Mouse (Mus musculus) limb, embryonic 13.5 days (tissue): ENCODE measurements around the gene Ccdc148. TPM values are rescaled to one million over a fixed set of nuclear protein-coding genes. Genes with fewer than 3 reads are reported as not detected.

Experiments used
- ATAC-seq: fragments of 200-750 bp; cut with Nextera tagmentation; 2 replicates; pipeline ENCODE4 v1.8.0; 2017; ENCODE audit warnings: low read depth, moderate number of reproducible peaks, moderate TSS enrichment; ENCODE audit not compliant: low FRiP score
- H3K27ac ChIP-seq: fragments of 300-500 bp; sonication (generic); 2 replicates; pipeline ENCODE4 v1.5.1; 2015; ENCODE audit warnings: inconsistent platforms, mild to moderate bottlenecking, moderate library complexity
- H3K27me3 ChIP-seq: fragments of 300-500 bp; sonication (generic); 2 replicates; pipeline ENCODE4 v1.6.1; 2015; ENCODE audit warnings: mild to moderate bottlenecking, inconsistent platforms
- H3K36me3 ChIP-seq: fragments of 300-500 bp; sonication (generic); 2 replicates; pipeline ENCODE4 v1.6.1; 2015; ENCODE audit warnings: inconsistent platforms, mild to moderate bottlenecking, moderate library complexity
- H3K4me1 ChIP-seq: fragments of 300-500 bp; sonication (generic); 2 replicates; pipeline ENCODE4 v1.6.1; 2015; ENCODE audit warnings: inconsistent platforms
- H3K4me2 ChIP-seq: fragments of 300-500 bp; sonication (generic); replicated peaks from 2 replicates; pipeline ENCODE4 v1.6.1; 2015; ENCODE audit warnings: inconsistent platforms, mild to moderate bottlenecking, moderate library complexity
- H3K4me3 ChIP-seq: fragments of 300-500 bp; sonication (generic); 2 replicates; pipeline ENCODE4 v1.5.1; 2015; ENCODE audit warnings: moderate library complexity, mild to moderate bottlenecking, inconsistent platforms
- H3K9ac ChIP-seq: fragments of 300-500 bp; sonication (generic); 2 replicates; pipeline ENCODE4 v1.6.1; 2015; ENCODE audit warnings: mild to moderate bottlenecking, inconsistent platforms
- H3K9me3 ChIP-seq: fragments of 300-500 bp; sonication (generic); 2 replicates; pipeline ENCODE4 v1.6.1; 2016; ENCODE audit warnings: inconsistent platforms
- WGBS: fragments of 180-500 bp; shearing (Covaris S2); methylation state at CpG from one replicate; pipeline ENCODE4 v1.1.7; 2015; 5-methylcytosine and 5-hydroxymethylcytosine counted together
- polyA plus RNA-seq: library from polyadenylated mRNA; unstranded; fragments of >200 nt; fragmentation: Nextera tagmentation; extraction: Ambion mirVana; gene quantifications from 2 replicates; pipeline ENCODE4 v1.2.1, GENCODE M21; 2015

Gene Ccdc148
- polyA plus RNA-seq, 1 experiment from 2014 or later: 0.57 TPM

DNA sequence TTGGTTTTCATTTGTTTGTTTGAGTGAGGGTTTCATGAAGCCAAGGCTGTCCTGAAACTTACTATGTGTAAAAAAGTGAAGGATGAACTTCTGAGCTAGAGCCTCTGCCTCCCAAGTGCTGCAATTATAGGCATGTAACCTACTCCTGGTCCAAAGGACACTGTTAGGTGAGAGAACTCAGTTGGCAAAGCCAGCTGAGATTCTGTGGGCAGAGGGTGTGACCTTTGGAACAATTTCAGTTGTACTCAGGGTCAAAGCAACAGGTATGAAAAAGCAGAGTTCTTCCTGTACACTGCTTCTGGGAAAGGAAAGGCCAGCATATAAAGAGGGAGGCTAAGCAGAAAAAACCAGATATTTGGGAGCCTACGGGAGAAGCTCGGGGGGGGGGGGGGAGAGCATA is 2.4 kb downstream of the Ccdc148 start:
- Histone ChIP-seq H3K9ac (no peak overlapping the region), H3K4me3 (no peak overlapping the region), H3K4me2 (no peak overlapping the region), H3K9me3 (no peaks in the 10 kb centered on the region), H3K36me3 (no peaks in the 10 kb centered on the region), H3K4me1 (peaks cover 16% of the 10 kb centered on the region), H3K27me3 (no peaks in the 10 kb centered on the region), H3K27ac (no peak overlapping the region)
- 61% methylated on average over 2 of the region's 2 CpGs for WGBS
- ATAC-seq: no peak

DNA sequence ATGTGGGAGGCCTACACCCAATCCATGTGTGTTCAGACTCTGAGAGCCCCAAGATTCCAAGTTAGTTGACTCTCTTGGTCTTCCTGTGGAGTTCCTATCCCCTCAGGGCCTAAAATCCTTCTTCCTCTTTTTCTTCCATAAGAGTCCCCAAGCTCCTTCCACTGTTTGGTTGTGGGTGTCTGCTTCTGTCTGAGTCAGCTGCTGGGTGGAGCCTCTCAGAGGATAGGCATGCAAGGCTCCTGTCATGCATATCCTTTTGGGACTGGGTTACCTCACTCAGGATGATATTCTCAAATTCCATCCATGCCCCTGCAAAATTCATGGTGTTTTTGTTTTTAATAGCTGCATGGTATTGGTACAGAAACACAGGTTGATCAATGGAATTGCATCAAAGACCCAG is 5.1 kb downstream of the Ccdc148 start:
- Histone ChIP-seq H3K9me3 (no peaks in the 10 kb centered on the region), H3K4me3 (no peak overlapping the region), H3K9ac (no peak overlapping the region), H3K27me3 (no peaks in the 10 kb centered on the region), H3K4me1 (peaks cover 5% of the 10 kb centered on the region), H3K27ac (no peak overlapping the region), H3K4me2 (no peak overlapping the region), H3K36me3 (no peaks in the 10 kb centered on the region)
- no peak for ATAC-seq

DNA sequence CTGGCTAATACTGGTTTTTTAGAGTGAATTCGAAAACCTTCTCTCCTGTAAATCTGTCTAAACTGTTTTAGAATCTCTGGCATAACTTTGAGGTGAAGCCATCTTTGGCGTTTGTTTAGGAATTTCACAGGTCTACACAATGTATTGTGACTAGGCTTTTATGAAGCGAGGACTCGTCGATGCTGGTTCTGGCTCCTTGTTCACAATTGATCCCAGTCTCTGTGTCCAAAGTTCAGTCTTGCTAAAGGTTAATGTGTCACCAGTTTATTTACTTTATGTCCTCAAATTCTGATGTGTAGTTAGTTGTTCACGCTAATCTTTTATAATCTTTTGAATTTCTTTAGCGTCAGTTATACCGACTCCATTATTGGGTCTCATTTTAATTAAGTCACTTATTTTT is 29.4 kb downstream of the Ccdc148 start:
- ATAC-seq: no peak
- Histone ChIP-seq H3K27ac (no peak overlapping the region), H3K27me3 (no peaks in the 10 kb centered on the region), H3K9me3 (no peaks in the 10 kb centered on the region), H3K4me1 (no peaks in the 10 kb centered on the region), H3K4me2 (no peak overlapping the region), H3K36me3 (no peaks in the 10 kb centered on the region), H3K4me3 (no peak overlapping the region), H3K9ac (no peak overlapping the region)
- 90% methylated on average over 8 of the region's 8 CpGs for WGBS

DNA sequence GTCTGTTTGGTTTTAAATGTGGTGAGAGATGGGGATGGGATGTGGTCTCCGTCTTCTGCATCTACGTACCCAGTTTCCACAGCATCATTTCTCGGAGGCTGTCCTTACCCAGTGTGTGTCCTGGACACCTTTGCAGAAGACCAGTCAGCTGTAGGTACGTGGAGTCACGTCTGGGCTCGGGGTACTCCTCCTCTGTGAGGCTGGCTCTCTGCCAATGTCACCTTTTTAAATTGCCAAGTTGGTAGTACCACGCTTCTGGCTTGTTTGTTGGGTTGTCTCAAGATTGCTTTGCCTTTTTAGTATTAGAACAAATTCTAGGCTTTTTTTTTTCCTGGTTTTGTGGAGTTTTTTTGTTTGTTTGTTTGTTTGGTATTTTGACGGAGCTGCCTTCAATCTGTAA is 30.7 kb downstream of the Ccdc148 start:
- no peak overlapping the region for H3K4me3 ChIP-seq
- no peaks in the 10 kb centered on the region for H3K4me1 ChIP-seq
- 76% methylated on average over 8 of the region's 8 CpGs for WGBS
- H3K9me3 ChIP-seq: no peaks in the 10 kb centered on the region
- no peak overlapping the region for H3K27ac ChIP-seq
- ATAC-seq: no peak
- no peaks in the 10 kb centered on the region for H3K36me3 ChIP-seq
- no peak overlapping the region for H3K9ac ChIP-seq
- no peaks in the 10 kb centered on the region for H3K27me3 ChIP-seq
- no peak overlapping the region for H3K4me2 ChIP-seq

DNA sequence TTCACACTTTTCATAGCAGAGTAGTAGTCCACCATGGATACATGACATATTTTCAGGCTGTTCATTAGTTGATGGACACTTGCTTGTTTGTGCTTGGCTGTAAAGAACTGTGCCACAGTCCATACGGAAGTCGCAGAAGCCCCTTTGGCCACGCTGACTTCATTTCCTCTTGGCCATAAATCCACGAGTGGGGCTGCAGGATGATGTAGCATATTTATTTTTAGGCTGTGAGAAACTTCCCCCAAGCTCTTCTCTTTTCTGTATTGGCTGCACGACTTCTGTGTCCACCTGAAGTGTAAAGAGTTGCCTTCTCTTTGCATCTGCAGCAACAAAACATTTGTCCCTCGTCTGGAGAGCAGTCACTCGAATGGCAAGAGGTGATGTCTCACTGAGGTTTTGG is 31.5 kb downstream of the Ccdc148 start:
- Histone ChIP-seq H3K9ac (no peak overlapping the region), H3K4me2 (no peak overlapping the region), H3K36me3 (no peaks in the 10 kb centered on the region), H3K9me3 (no peaks in the 10 kb centered on the region), H3K4me3 (no peak overlapping the region), H3K27ac (no peak overlapping the region), H3K27me3 (no peaks in the 10 kb centered on the region), H3K4me1 (no peaks in the 10 kb centered on the region)
- WGBS: 73% methylated on average over 7 of the region's 7 CpGs
- ATAC-seq: no peak

DNA sequence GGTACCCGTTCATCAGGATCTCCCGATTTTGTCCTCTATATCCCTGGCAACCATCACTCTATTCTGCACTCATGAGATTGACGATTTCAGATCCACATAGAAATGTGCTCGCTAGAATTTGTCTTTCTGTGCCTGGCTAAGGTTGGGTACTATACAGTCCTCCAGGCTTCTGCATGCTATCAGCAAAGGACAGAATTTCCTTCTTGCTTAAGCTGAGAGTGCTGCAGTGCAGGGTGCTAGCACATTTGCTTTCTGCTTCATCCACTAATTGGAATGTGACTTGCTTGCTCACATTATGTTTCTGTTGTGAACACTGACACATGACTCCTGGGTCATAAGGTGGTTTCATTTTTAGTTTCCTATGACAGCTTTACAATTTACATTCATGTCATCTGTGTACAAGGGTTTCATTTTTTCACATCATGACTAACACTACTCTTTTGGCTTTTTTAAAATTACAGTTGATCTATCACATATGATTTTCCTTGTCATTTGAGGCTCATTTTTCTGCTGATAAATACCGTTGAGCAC is 104.8 kb downstream of the Ccdc148 start:
- no peak overlapping the region for H3K4me2 ChIP-seq
- H3K4me3 ChIP-seq: no peak overlapping the region
- no peaks in the 10 kb centered on the region for H3K4me1 ChIP-seq
- ATAC-seq: no peak
- H3K9ac ChIP-seq: no peak overlapping the region
- 81% methylated on average over 5 of the region's 5 CpGs for WGBS
- no peaks in the 10 kb centered on the region for H3K27me3 ChIP-seq
- no peak overlapping the region for H3K27ac ChIP-seq
- H3K36me3 ChIP-seq: no peaks in the 10 kb centered on the region
- H3K9me3 ChIP-seq: no peaks in the 10 kb centered on the region

DNA sequence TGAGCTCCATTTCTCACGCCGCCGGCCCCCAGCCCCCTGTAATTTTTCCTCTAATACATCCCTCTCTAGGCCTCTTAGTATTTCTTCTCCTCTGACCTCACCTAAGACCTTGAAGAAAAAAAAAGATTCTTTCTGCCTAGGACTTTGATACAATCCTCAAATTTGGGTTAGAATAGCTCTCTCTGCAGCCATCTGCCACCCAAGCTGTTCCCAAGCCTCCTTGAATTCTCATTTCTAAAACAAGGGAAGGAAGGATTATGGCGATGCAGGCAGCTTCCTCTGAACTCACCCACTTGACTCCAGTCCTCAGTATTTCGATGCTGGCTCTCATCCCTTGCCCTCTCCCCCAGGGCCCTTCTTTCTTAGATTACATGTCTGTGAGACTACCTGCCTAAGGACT is 106.1 kb downstream of the Ccdc148 start:
- H3K4me3 ChIP-seq: no peak overlapping the region
- H3K4me2 ChIP-seq: no peak overlapping the region
- no peaks in the 10 kb centered on the region for H3K36me3 ChIP-seq
- H3K9ac ChIP-seq: no peak overlapping the region
- H3K27ac ChIP-seq: no peak overlapping the region
- peaks cover 10% of the 10 kb centered on the region for H3K4me1 ChIP-seq
- 69% methylated on average over 5 of the region's 5 CpGs for WGBS
- ATAC-seq: no peak
- no peaks in the 10 kb centered on the region for H3K27me3 ChIP-seq
- no peaks in the 10 kb centered on the region for H3K9me3 ChIP-seq

DNA sequence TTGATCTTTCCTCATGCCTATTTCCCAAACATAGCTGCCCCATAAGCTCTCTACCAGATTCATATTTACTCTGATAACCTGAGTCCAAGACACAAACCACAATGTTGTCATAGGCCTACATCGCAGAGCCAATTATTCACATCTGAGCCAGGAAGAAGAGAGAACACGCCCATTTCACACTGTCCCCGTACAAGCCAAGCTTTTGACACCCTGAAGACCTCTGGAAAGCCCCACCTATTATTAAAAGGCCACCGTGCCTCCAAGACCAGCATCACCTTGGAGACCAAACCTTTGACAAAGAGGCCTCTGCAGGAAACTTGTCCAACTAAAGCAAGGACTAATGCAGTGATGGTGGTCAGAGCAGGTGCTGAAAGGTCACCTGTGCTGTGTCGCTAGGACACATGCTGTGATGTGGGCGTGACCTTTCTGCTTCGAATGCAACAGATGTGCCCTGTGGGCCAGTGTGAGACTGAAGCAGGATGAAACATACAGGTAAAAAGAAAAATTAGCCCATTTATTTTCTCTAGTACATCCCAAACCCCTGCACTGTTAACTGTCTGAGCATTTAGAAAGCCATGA is 106.9 kb downstream of the Ccdc148 start:
- Histone ChIP-seq H3K9me3 (no peaks in the 10 kb centered on the region), H3K4me2 (no peak overlapping the region), H3K4me1 (peaks cover 14% of the 10 kb centered on the region), H3K36me3 (no peaks in the 10 kb centered on the region), H3K27ac (no peak overlapping the region), H3K9ac (no peak overlapping the region), H3K4me3 (no peak overlapping the region), H3K27me3 (no peaks in the 10 kb centered on the region)
- ATAC-seq: no peak
- 54% methylated on average over 7 of the region's 7 CpGs for WGBS

DNA sequence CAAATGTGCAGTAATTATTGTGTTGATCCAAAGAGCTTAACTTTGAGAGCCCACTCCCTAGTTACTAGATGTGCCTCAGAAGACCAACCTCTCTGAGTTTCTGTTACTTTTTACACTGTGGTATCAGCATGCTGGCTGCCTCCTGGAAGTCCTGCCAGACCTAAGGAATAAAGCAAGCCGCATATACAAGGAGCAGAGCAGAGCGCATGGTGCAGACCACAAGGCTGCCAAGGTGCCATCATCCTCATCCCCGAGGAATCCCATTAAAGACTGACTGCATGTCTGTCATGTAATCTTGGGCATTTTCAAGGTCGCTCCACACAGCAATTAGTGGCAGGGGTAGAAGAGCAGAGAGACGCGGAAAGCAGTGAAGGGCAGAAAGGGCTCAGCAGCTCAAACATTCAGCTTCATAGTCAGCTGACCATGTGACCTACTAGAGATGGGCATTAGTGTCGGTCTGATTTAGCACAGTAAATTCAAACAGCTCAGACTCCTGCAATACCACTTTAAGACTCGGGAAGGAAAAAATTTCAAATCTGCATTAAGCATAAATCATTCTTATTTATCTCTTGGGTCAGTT is 110.1 kb downstream of the Ccdc148 start:
- Histone ChIP-seq H3K9me3 (no peaks in the 10 kb centered on the region), H3K27me3 (no peaks in the 10 kb centered on the region), H3K4me3 (no peak overlapping the region), H3K9ac (no peak overlapping the region), H3K4me1 (peaks cover 22% of the 10 kb centered on the region), H3K36me3 (no peaks in the 10 kb centered on the region), H3K4me2 (no peak overlapping the region), H3K27ac (no peak overlapping the region)
- no peak for ATAC-seq
- WGBS: 75% methylated on average over 8 of the region's 8 CpGs

DNA sequence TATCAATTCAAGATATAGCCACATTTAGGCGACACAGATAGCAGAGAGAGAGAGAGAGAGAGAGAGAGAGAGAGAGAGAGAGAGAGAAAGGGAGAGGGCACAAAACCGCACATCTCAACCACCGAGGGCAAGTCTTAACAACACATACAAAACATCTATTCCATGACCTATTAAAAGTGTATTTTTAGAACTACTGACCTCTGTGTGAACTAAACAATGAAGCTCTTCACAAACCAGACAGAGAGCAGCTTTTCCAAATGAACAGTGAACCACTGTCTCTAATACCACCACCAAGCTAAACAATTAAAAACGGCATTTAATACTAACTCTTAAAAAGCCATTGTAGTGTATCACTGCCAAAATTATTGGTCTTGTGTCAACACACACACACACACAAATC is 110.8 kb downstream of the Ccdc148 start:
- ATAC-seq: no peak
- WGBS: 57% methylated on average over 4 of the region's 4 CpGs
- no peaks in the 10 kb centered on the region for H3K36me3 ChIP-seq

DNA sequence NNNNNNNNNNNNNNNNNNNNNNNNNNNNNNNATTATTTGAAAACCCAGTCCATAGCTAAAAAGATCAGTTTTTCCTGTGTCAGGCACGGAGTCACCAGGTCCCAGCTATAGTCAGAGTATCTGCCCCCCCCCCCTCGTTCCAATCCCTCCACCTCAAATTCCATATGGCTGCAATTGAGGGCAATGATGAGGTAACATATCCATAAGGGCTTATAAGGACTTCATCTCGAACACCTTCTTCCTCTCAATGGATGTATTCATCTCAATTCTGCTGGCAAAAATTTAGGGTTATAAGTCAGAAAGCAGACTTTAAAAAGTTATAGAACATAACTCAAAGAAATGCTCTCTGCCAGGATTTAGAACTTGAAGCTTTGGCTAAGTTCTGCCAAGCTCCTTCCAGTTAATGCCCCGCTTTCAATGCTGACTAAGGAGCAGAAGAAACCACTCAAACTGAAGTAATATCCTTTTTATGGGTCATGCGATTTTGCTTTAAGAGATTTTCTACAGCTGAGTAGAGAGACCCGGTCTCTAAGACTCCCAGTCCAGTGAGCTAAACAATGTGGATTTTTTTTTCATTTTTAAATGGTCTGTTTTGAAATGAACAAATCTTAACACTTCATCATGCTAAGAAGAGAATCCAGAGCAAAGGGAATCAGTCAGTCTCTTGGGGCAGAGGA is 111.6 kb downstream of the Ccdc148 start:
- Histone ChIP-seq H3K27me3 (no peaks in the 10 kb centered on the region), H3K9ac (no peak overlapping the region), H3K4me2 (no peak overlapping the region), H3K4me1 (peaks cover 23% of the 10 kb centered on the region), H3K4me3 (no peak overlapping the region), H3K36me3 (no peaks in the 10 kb centered on the region), H3K9me3 (no peaks in the 10 kb centered on the region), H3K27ac (no peak overlapping the region)
- 37% methylated on average over 6 of the region's 6 CpGs for WGBS
- peak; percentile 87 for ATAC-seq

More for the DNA sequence above, 110.8 kb downstream of the Ccdc148 start:
- H3K9ac ChIP-seq: no peak overlapping the region
- no peaks in the 10 kb centered on the region for H3K9me3 ChIP-seq
- no peak overlapping the region for H3K4me2 ChIP-seq
- no peaks in the 10 kb centered on the region for H3K27me3 ChIP-seq
- H3K27ac ChIP-seq: no peak overlapping the region
- H3K4me1 ChIP-seq: peaks cover 22% of the 10 kb centered on the region
- no peak overlapping the region for H3K4me3 ChIP-seq

DNA sequence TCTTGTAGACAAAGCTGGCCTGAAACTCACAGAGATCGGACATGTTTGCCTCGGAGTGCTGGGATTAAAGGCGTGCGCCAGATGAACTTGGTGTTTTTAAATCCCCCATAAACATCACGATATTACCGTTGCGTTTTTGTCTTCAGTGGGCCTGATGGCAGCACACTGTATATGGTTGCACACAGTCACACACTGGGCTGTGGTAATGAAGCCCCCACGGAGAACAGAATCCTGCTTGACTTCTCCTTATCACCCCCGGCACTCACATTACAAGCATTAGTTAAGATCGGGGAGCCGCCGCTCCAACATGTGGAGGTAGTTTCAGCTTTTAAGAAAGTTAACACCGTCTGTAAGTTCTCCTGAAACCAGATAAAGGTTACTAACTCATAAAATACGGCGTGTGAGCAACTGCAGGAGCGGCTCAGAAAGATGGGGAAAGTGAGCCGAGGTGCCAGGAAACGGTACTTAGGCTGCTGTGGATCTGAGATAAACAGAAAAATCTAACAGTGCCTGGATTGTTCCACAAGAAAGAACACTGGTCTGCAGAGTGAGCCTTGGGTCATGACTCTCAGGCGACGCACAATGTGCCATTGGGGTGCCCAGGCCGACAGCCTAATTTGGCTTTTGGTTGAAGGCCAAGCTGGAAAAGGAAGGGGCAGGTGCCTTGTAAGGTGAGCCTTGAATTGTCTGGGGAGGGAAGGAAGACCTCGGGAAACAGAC is 117.0 kb downstream of the Ccdc148 start:
- Histone ChIP-seq H3K36me3 (no peaks in the 10 kb centered on the region), H3K27ac (no peak overlapping the region), H3K27me3 (no peaks in the 10 kb centered on the region), H3K4me3 (peak overlapping the region; percentile 21; the same call in 1 of the 2 replicates), H3K4me1 (peaks cover 22% of the 10 kb centered on the region), H3K9me3 (no peaks in the 10 kb centered on the region), H3K9ac (peak overlapping the region; percentile 14; the same call in 1 of the 2 replicates), H3K4me2 (peak overlapping the region; percentile 54)
- ATAC-seq: peak; percentile 76
- WGBS: 14% methylated on average over 22 of the region's 22 CpGs
